Comparison of ENCODE assay signal across 9 mouse cellular contexts in genomic region chr5:116023821-116024284, GRCm38 (mm10). TPM values are rescaled to one million over a fixed set of nuclear protein-coding genes. Genes with fewer than 3 reads are reported as not detected.
DNase-seq lines count a peak whose midpoint lies in the region; ATAC-seq lines count a peak whose summit lies in the region.
"Had no signal": no experiment of that assay in that cellular context is flagged by ENCODE, and none has a peak within 500 bp of the region (broad histone marks: within the 10 kb centered on the region; RNA-seq: fewer than 3 reads in every experiment).

No protein-coding gene starts in this region.

- H3K27me3 ChIP-seq in heart, embryonic 16.5 days (ENCODE audit: control insufficient read depth, insufficient read depth, low read length), result no peaks in the 10 kb centered on the region
- no peaks in the 10 kb centered on the region for H3K27me3 ChIP-seq in hindbrain, embryonic 15.5 days
- no peaks in the 10 kb centered on the region for H3K27me3 ChIP-seq in midbrain, embryonic 11.5 days (ENCODE audit: control insufficient read depth, insufficient read depth, low read length)

- H3K36me3 ChIP-seq in heart, embryonic 16.5 days (ENCODE audit: control insufficient read depth, insufficient read depth), result peaks cover 22% of the 10 kb centered on the region
- peaks cover 15% of the 10 kb centered on the region for H3K36me3 ChIP-seq in hindbrain, embryonic 15.5 days
- H3K36me3 ChIP-seq in midbrain, embryonic 11.5 days (ENCODE audit: control insufficient read depth, insufficient read depth, low read length), result peaks cover 12% of the 10 kb centered on the region; the same call in 1 of the 2 replicates

- H3K4me1 ChIP-seq in heart, embryonic 16.5 days (ENCODE audit: control insufficient read depth, insufficient read depth, low read length), result peaks cover 28% of the 10 kb centered on the region
- peaks cover 21% of the 10 kb centered on the region for H3K4me1 ChIP-seq in hindbrain, embryonic 15.5 days (replicated peaks)
- peaks cover 7% of the 10 kb centered on the region for H3K4me1 ChIP-seq in midbrain, embryonic 11.5 days (ENCODE audit: control insufficient read depth, insufficient read depth, low read length)

- H3K27ac ChIP-seq in heart, embryonic 16.5 days (ENCODE audit: low read length), result peak overlapping the region; percentile 86
- peak overlapping the region; percentile 82 for H3K27ac ChIP-seq in hindbrain, embryonic 15.5 days (replicated peaks)
- H3K27ac ChIP-seq in midbrain, embryonic 11.5 days (ENCODE audit: low read depth, low read length), result no peak overlapping the region; the same call in 1 of the 2 replicates

- no peak for DNase-seq in heart, postnatal 36 days
- DNase-seq in adipocyte (ENCODE audit: low spot score), result peak; percentile 24
- no peak for DNase-seq in midbrain, embryonic 11.5 days (ENCODE audit: low spot score, missing footprints)
- DNase-seq in spleen, postnatal 36 days (ENCODE audit: low spot score in 2 of 2), result no peak
- DNase-seq in urinary bladder, postnatal 4 days (ENCODE audit: low spot score in 2 of 2), result no peak

- peak overlapping the region; percentile 94 for H3K4me3 ChIP-seq in heart, embryonic 16.5 days (ENCODE audit: low read length)
- peak overlapping the region; percentile 88 for H3K4me3 ChIP-seq in hindbrain, embryonic 15.5 days
- H3K4me3 ChIP-seq in midbrain, embryonic 11.5 days (ENCODE audit: low read depth, low read length), result peak overlapping the region; percentile 86

- 0% methylated on average over 28 of the region's 28 CpGs for WGBS in heart, embryonic 16.5 days
- WGBS in hindbrain, embryonic 15.5 days, result under 1% methylated on average over 28 of the region's 28 CpGs
- WGBS in midbrain, embryonic 11.5 days, result under 1% methylated on average over 28 of the region's 28 CpGs

- peak overlapping the region; percentile 91 for H3K9ac ChIP-seq in heart, embryonic 16.5 days (ENCODE audit: low read length)
- peak overlapping the region; percentile 80 for H3K9ac ChIP-seq in hindbrain, embryonic 15.5 days
- H3K9ac ChIP-seq in midbrain, embryonic 11.5 days (ENCODE audit: low read length), result peak overlapping the region; percentile 87

- peak; percentile 24 for ATAC-seq in heart, embryonic 16.5 days (replicated peaks; ENCODE audit: extremely low read depth, insufficient read depth, low FRiP score)
- ATAC-seq in hindbrain, embryonic 15.5 days (ENCODE audit: low FRiP score, low read depth), result peak; percentile 80
- ATAC-seq in midbrain, embryonic 11.5 days (ENCODE audit: low FRiP score), result peak; percentile 78
- no peak for ATAC-seq in monocyte, adult 5-6 weeks (replicated peaks; ENCODE audit: insufficient number of reproducible peaks, low FRiP score, low TSS enrichment, poor library complexity, severe bottlenecking)

- H3K9me3 ChIP-seq in heart, embryonic 16.5 days (replicated peaks; ENCODE audit: control insufficient read depth, low read length), result no peaks in the 10 kb centered on the region
- no peaks in the 10 kb centered on the region for H3K9me3 ChIP-seq in hindbrain, embryonic 15.5 days
- no peaks in the 10 kb centered on the region for H3K9me3 ChIP-seq in midbrain, embryonic 11.5 days (ENCODE audit: control insufficient read depth, low read length)

- H3K4me2 ChIP-seq in heart, embryonic 16.5 days (ENCODE audit: low read depth, low read length), result peak overlapping the region; percentile 94
- peak overlapping the region; percentile 77 for H3K4me2 ChIP-seq in hindbrain, embryonic 15.5 days
- peak overlapping the region; percentile 91 for H3K4me2 ChIP-seq in midbrain, embryonic 11.5 days

- intact Hi-C loops in heart, postnatal 36 days (cut with DNase I), result loop anchor here (2.0 to 10.0 kb wide), 2 partner anchors 43 to 369 kb away; no protein-coding TSS in a partner anchor

RNA-seq across cellular contexts. Expression of gene Prkab1, which starts 0.5 kb away (rescaled TPM):
- 37.8 and 43.9 TPM in 2 replicates for polyA plus RNA-seq in heart, embryonic 16.5 days (2015; fragmentation: Nextera tagmentation; extraction: Ambion mirVana)
- 10 to 100 TPM; 48.7 to 58.3 TPM for total RNA-seq in heart, postnatal 36 days (2021)
- polyA plus RNA-seq in hindbrain, embryonic 15.5 days (2015; fragmentation: Nextera tagmentation; extraction: Ambion mirVana), result 47.5 and 49.8 TPM in 2 replicates
- 48.4 and 55.4 TPM in 2 replicates for polyA plus RNA-seq in midbrain, embryonic 11.5 days (2014; fragmentation: Nextera tagmentation; extraction: Ambion mirVana)
- total RNA-seq in monocyte, adult 5-6 weeks (2017), result 22.0 to 41.6 TPM (median 35.4 TPM) in 3 replicates

RNA-seq across cellular contexts. Expression of gene Tmem233, which starts 59.2 kb away (rescaled TPM):
- not detected in 2 replicates for polyA plus RNA-seq in heart, embryonic 16.5 days (2015; fragmentation: Nextera tagmentation; extraction: Ambion mirVana)
- total RNA-seq in heart, postnatal 36 days (2021), result not detected
- not detected in 2 replicates for polyA plus RNA-seq in hindbrain, embryonic 15.5 days (2015; fragmentation: Nextera tagmentation; extraction: Ambion mirVana)
- not detected in 2 replicates for polyA plus RNA-seq in midbrain, embryonic 11.5 days (2014; fragmentation: Nextera tagmentation; extraction: Ambion mirVana)
- not detected in 3 replicates for total RNA-seq in monocyte, adult 5-6 weeks (2017)
- total RNA-seq: layer of hippocampus, postnatal 10 days had no signal
